Mouse (Mus musculus) megakaryocyte, embryonic 14.5 days (primary cell): ENCODE measurements around the gene Lsp1.

Experiments used
- FLI1 ChIP-seq: IDR thresholded peaks from 2 replicates; pipeline ENCODE4 v1.6.1; 2012; ENCODE audit warnings: low read length, inconsistent platforms, mixed read lengths
- GATA1 ChIP-seq: IDR thresholded peaks from 3 replicates; pipeline ENCODE4 v1.6.1; 2012; ENCODE audit warnings: mixed read lengths, low read length, inconsistent platforms, borderline replicate concordance

- TF ChIP-seq GATA1: no peak
- TF ChIP-seq FLI1: no peak
Observed at GRCm38 (mm10) chr7:142539828-142540227, 79.2 kb downstream of the Lsp1 start.
